Mouse (Mus musculus): ENCODE data around the gene Lrrc3c.
"Not testable (repeated sequence)": the region's sequence is repeated elsewhere in the genome, so short reads cannot be mapped to it uniquely, and the experiment has no call there.

The Lrrc3c gene

DNA sequence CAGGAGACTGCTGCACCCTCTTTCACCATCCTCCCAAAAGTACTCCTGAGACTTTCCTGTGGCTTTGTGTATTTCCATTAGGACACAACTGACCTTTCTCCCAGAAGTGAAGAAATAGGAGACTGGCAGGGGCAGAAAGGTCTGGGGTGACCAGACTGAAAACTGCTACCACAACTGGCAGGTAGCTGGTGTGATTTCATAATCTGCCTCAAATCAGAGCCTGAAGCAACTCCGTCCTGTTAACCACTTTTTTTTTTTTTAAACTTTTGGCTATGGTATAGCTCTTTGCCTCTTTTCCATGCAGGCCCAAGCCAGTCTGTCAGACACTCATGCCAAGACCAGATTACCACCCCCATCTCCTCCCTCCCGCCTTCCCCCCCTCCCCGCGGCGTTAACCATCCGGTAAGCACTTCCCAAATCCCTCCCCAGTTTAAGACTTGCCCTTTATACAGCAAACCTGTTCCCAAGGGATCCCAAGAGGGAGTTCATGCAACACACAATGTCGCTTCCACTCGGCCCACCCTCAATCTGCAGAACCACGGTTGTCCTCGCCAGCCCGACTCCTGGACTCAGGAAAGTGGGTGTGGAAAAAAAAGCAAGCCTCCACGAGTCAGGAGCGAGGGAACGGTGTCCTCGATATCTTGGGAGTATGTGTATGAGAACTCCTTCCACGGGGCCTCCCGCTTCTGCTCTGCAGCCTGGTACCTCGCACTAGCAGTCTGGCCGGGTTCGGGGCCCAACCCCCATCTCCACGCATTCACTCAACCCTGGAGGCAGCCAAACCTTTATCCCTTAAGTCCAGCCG lies 11.8 kb upstream of the Lrrc3c start:
- peak; percentile 32 for DNase-seq (ENCODE audit: low spot score)

DNA sequence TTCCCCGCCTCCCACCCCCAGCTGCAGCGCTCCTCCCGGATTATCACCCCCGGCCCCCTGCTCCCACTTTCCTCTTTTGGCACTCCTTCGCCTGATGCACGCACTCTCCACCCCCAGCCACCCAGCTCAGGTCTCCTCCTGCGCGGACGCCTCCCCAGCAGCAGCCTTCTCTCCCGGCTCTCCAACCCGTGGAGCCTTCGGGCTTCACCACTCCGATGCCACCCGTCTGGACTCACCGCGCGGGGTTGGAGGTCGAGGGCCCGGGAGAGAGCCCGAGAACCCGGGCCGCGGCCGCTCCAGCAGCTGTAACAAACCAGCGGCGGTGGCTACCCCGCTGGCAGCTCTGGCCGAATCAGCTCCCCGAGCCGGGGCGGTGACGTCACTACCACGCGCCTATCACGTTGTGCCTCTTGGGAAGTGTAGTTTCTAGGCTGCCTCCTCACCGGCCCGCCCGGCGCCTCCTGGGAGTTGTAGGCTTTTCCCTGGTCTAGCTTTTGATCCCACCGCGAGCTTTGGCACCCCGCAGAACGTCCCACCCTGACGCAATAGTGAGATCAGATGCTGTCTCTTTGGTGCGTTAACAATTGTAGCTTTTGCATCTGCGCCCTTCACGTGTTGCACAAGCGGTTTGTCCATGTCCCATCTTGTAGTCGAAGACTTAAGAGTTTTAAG lies 11.1 kb upstream of the Lrrc3c start, which contains the start of gene Ormdl3:
Ormdl3 (minus strand) TSS at position 477 of the 672 bp plus-strand sequence.
- peak; percentile 98 for DNase-seq (ENCODE audit: low spot score)

DNA sequence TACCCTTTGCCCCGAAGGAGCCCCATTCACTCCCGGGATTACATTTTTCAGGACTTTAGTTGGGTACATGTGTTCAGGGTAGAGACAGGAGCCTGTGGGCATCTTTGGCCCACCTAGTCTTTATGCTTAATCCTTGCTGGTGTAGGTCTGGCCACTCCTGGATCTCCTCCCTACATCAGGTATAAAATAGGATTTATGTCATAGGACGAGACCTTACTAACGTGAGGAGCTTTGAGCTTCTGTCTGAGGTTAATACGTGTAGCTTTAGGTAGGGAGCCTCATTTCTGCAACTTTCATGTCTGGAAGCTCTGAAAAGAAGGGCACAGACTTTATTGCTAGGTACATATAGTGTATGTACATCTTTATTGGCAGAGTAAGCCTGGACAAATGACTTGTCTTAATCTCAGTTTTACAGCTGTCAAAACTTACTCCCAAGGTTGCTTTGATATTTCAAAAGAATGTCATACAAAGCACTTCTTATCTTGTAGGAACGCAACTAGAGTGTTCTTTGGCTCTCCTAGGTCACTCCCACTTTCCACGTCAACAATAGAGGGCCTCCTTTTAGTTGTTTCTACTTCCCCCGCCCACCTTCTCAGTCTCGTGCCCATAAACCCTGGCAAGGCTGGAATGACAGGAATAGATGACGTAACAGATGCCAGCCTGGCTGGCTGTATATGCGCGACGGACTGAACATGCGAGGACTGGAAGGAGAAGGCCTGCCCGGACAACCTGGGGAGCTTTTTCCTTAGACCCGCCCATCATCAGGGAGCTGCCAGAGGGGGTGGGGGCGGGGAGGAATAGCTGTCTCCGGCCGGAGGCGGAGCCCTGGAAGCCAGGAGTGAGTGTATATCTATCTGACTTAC lies 10.2 kb upstream of the Lrrc3c start:
- peak; percentile 53 for DNase-seq (ENCODE audit: low spot score)

DNA sequence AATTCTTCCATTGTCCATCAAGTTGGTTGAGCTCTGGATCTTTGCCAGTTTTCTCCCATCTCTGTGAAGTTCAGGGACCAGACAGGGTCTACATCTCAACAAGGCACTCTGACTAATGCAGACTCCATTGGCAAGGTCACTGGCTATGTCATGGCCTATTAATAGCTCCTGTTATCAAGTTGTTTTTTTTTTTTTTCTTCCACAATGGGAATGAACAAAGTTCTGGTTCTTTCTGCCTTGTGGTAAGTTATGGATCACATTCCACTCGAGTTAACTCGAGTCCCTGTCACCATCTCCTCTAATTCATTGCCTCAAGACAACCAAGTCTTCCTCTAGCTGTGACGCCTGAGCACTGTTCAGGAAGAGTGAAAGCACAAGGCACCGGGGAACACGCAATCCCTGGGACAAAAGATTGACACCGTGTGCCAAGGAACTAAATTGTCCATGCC lies 9.2 kb upstream of the Lrrc3c start:
- no peak for DNase-seq (ENCODE audit: low spot score)

DNA sequence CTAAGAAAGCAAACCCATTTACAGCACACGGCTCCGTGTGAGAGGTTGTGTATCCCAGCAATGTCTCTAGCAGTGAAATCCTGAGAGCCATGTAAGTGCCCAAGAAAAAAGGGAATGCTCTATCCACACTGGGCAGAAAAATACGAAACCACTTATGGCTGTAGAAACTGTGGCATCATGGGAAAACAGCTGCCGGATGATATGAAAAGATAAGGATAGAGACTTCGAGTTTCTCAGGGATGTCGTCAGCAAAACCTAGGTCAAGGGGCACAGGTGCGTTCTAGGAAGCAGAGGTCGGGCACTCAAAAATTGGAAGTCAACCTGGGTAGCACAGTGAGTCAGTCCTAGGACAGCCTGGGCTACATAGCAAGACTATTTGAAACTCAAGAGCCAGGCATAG lies 8.8 kb upstream of the Lrrc3c start:
- no peak for DNase-seq (ENCODE audit: low spot score)

DNA sequence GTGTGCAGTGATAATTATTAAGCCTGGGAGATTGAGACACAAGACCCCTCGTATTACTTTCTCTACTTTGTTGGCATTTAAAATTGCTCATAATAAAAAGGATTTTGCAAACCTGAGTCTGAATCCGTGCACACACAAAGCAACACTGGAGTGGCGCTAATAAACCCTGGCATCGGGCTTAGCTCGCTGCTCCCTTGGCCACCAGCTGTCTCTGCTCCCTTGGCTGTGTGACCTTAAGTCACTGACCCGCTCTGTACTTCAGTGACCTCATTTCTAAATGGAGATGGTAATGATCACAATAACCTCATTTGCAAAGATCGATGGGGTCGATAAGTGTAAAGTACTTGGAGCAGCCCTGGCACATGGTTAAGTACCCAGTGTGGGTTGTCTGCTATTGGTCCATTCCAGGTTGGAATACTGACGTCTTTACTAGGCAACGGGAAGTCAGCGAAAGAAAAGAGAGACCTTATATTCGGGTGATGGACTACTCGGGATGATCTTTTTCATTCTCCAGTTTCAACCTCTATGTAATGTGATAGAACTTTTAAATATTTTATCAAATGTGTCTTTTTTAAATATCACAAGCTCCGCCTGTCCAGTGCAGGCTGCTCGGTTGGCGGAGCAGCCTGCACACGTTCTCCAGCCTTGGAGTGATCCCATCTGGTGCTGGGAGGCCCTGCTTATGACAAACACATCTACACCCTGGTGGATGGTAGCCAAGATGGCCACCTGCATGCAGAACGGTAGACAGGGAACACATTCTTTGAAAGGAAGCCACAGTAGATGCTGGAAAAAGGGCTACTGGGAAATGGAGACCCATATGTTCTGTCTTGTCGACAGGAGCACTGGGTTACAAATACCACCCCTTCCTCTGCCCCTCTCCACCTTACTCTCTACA lies 7.3 kb upstream of the Lrrc3c start:
- DNase-seq (ENCODE audit: low spot score): no peak

DNA sequence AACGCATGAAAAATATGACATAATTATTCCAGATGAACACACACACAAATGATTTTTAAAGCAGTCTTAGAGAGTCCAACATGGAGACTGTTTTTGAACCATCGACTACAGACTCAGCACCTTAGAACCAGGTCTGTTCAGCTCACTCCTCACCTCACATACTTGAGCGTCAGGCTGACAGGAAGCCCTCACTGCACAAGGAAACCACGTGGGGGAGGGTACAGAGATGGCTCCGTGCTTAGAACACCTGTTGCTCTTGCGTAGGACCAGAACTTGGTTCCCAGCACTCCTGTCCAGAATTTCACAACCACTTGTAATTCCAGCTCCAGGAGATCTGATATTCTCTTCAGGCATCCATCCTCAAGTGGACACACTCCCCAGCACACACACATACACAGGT lies 3.1 kb upstream of the Lrrc3c start:
- no peak for DNase-seq (ENCODE audit: low spot score)

DNA sequence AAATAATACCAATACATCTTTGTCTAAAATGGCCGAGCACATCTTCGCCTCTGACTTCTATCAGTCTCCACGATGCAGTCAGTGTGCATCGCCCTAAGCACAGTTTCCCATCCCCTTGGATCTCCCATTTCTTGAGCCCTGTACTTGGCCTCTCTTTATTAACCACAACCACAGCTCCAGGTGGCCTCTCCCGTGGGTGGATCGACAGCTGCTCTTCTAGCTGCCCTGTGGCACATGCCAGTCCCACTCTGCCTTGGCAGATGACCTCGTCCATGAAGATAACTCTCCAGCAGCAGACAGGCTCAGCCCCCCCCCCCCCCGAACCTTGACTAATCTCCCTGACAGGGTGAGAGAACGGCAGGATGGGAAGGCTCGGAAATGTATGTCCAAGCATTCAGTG lies 2.6 kb upstream of the Lrrc3c start:
- no peak for DNase-seq (ENCODE audit: low spot score)

DNA sequence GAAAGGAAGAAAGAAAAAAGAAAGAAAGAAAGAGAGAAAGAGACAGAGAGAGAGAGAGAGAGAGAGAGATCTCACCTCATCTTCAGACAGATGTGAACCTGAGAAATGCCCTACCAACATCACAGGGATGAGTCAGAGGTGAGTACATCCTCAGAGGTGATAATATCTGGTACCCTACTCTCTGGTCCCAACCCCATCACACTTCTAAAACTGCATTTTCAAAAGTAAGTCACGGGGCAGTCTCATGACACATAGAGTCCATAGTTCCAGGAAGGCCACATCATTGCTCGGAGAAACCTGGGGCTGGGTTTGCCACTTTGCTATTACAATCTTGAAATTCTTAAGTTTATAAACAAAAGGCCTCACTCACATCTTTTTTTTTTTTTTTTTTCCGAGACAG lies 2.1 kb upstream of the Lrrc3c start:
- DNase-seq (ENCODE audit: low spot score): no peak

DNA sequence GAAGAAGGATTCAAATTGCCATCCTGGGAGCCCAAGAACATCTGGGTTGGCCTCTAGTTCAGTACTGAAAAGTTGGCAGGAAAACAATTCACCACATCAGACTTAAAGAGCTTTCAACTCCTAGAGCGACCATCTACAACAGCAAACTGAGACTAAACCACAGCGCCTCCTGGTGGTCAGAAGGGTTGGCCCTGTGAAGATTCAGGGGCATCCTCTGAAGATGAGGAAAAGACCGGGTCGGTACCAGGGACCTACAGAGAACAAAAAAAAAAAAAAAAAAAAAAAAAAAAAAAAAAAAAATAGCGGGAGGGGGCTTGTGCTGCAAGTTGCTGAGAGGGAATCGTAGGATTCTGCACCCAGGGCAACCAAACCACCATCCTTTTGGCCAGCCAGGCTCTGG lies 728 bp upstream of the Lrrc3c start:
- no peak for DNase-seq (ENCODE audit: low spot score)

DNA sequence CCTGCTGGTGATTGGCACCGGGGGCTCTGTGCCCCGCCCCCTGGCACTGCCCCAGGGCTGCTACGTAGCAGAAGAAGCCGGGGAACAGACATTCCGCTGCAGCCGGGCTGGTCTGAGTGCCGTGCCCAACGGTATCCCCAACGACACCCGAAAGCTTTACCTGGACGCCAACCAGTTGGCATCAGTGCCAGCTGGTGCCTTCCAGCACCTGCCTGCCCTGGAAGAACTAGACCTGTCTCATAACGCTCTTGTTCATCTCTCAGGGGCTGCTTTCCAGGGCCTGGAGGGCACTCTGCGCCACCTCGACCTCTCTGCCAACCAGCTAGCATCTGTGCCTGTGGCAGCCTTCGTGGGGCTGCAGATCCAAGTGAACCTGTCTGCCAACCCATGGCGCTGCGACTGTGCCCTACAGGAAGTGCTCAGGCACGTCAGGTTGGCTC lies 780 bp downstream of the Lrrc3c start:
- DNase-seq (ENCODE audit: low spot score): no peak

DNA sequence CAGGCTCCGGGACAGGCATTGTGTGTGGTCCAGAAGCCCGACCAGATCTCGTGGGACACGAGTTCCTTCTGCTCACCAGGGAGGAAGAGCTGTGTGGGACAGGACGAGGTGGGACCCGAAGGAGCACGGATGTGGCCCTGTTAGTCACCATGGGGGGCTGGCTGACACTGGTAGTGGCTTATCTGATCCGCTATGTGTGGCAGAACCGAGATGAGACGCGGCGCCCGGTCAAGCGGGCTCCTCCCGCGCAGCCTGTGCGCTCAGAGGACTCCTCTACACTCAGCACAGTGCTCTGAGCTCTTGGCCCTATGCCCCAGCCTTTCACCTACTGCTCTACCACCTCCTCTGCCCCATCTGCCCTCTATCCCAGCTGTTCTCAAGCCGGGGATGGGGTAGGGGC lies 1.2 kb downstream of the Lrrc3c start:
- DNase-seq (ENCODE audit: low spot score): no peak

DNA sequence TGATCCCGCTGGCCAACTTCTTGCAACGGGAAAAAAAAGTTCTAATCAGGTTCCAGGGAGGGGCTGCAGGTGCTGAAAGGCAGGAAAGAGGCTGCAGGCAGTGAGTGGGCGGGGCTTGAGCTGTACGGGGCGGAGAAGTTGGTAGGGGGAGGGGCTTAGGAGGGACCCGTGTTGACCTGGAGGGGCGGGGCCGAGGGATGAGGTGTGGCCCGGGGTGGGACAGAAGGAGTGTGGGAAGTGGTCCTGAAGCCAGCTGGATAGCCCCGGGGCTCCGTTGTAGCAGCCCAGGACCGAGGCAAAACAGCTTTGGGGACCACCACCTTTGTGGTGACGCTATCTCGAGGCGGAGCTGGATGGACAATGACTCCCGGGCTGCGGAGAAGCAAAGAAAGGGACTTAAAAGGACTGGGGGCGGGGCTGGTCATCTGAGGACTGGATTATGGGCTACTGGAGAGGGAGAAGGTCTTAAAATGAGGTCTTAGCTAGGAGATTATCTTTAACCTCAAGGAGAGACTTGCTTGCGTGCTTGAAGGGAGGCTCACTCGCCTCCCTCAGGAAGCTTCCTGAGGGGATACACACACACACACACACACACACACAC lies 4.1 kb downstream of the Lrrc3c start:
- no peak for DNase-seq (ENCODE audit: low spot score)

DNA sequence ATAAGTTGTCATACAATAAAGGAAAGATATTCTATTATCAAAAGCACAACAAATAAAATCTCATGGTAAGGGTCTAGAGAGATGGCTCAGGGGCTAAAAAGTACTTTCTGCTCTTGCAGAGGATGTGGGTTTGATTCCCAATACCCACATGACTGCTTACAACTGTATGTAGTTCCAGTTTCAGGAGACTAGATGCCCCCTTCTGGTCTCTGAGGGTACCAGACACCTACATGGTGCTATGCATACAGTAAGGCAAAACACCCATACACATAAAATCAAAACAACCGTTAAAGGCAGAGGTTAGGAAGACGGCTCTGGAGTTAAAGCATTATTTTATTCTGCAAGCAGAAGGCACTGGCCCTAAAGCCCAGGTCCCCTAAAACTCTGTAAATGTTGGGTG lies 5.9 kb downstream of the Lrrc3c start:
- DNase-seq (ENCODE audit: low spot score): no peak

DNA sequence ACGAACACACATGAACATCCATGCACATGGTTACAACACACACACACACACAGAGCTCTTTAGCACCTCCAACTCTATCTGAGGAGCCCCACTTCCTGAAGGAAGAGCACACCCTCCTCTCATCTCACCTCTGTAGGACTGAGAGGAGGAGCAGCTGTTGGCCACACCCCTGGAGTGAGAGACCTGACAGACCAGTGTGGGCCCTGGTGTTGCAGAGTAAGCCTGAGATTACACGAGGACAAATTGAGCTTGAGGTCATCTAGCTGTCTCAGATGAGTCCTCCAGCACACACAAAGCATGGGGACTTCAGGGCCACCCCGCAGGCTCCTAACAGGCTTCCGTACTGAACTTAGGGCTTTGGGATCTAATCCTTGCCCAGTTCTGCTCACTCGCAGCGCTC lies 6.8 kb downstream of the Lrrc3c start:
- not testable (repeated sequence) for DNase-seq (ENCODE audit: low spot score)

DNA sequence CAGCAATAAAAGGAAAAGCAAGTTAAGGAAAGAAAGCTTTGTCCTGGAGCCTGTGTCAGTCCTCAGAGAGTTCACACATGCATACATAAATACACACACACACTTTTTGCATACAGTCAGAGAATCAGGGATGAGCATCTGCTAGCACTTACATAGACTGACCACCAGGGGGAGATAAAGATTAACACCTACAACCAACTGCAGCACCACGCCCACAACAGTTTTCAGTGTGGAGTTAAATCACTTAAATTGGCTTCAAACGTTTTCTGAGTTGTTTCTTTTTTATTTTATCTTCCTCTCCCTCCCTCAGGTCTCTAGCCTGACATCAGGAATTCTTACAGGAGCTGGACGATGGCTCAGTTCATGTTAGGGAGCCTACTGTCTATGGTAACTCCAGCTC lies 8.7 kb downstream of the Lrrc3c start:
- DNase-seq (ENCODE audit: low spot score): peak; percentile 50

DNA sequence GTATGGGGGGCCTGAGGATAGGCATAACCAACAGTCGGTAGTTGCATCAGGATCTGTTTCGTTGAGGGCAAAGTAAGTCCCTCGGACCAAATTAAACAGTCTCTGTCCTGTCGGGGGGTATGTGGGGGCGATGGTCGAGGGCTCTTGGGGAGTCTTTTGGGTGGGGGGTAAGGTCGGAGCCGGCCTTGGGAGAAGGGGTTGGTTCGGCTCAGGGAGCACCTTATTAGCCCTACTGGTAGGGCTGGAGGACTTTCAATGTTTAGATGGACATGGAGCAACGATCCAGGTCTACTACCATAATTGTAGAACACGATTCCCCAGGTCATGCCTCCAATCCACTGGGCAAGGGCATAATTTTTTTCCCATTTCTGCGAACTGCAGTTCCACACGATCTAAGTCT lies 22.7 kb downstream of the Lrrc3c start:
- no peak for DNase-seq (ENCODE audit: low spot score)

DNA sequence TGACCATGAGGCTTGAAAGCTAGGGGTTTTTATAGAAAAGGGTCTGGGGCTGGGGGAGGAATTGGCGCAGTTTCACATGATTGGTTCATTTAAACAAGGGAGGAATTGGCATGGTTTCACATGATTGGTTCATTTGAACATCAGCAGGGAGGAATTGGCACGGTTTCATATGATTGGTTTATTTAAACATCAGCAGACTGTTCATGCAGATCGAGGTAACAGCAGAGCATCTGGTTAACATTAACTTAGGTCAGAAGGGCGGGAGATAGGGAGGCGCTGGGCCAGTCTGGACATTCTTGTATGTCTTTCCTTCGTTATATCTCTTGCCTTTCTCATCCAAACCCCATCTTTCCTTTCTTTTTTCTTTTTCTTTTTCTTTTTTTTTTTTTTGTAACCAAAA lies 25.9 kb downstream of the Lrrc3c start:
- not testable (repeated sequence) for DNase-seq (ENCODE audit: low spot score)

DNA sequence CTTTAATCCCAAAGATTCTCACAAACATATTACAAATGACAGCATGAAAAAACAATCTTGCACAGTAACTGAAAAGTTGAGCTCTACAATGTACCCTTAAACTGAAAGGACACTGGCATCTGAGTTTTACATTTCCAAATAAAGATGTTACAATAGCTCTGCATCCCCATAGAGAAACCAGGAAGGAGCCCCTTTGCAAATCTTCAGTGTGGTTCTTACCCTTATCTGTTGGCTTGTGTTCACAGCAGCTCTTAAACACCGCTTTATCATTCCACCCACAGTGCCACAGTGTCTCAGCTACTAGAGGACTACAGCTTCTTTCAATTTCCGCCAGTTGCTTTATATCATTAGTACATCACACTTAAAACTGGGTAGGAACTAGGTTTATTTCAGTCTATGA lies 26.3 kb downstream of the Lrrc3c start:
- DNase-seq (ENCODE audit: low spot score): not testable (repeated sequence)

DNA sequence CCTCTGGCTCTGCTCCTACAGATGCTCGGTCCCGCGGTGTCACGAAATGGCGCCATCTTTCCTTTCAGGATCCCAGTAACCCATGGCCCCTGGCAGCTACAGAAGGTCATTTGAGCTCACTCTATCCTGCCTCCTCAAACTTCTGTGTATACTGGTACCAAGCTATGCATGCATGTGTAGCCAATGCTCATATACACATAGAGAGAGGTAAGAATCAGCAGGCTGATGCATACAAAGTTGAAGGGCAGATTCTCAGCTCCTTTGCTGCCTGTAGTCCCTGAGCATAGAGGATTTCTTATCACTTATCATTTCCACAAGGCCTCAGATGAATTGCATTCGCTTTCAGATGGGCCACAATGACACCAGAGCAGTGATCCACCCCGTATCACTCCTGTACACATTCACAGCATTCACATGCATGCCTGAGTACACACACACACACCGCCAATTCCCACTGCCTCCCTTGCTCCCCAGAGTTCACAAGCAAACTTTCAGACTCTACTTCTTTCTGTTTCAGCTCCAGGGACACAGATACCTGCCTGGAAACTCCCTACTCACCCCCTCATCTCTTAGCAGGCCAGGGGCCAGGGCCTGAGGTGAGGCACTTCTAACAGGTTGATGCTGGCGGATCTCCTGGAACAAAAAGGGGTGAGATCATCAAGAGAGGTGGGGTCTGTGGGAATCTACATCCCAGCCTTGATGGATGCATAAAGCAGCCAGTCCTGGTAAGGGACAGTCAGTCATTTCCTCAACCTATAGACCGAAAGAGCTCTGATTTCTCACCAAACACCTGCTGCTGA lies 27.7 kb downstream of the Lrrc3c start, which contains the start of the genes Gm12355 and Gsdma3:
Gm12355 (minus strand) TSS at position 51 of the 800 bp plus-strand sequence.
Gsdma3 (plus strand) TSS at position 750 of the 800 bp plus-strand sequence.
- no peak for DNase-seq (ENCODE audit: low spot score)
